Comparison of ENCODE assay signal across 8 mouse cellular contexts in the genomic region with DNA sequence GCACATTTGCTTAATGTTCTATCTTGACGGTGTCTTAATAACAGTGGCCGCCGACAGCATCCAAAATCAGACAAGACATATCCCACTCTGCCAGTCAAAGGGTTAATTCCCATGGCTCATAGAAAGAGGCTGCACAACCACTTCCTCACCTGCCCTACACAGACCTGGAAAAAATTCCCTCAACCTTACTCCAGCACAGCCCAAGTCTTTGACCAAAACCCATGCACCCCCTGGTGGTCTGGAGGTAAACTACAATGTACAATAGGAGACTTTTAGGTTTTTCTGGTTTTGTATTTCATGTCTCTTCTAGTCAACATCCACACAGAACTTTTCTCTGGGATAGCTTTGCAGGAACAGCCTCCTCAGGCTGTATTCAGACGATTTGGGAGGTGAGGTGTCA. TPM values are rescaled to one million over a fixed set of nuclear protein-coding genes. Genes with fewer than 3 reads are reported as not detected.
DNase-seq lines count a peak whose midpoint lies in the region; ATAC-seq and TF ChIP-seq lines count a peak whose summit lies in the region.

No protein-coding gene starts in this region.

- ATAC-seq in forebrain, embryonic 13.5 days = 0 out of 2 replicates have a peak, but pooled peaks have one; percentile 48
- no peak for ATAC-seq in forebrain, embryonic 12.5 days (ENCODE audit: low FRiP score)
- ATAC-seq in CD4-positive, CD25-positive, alpha-beta regulatory T cell, adult 4 months = peak; percentile 91
- 0 out of 2 replicates have a peak, but pooled peaks have one; percentile 59 for ATAC-seq in kidney, postnatal 0 days (replicated peaks; ENCODE audit: low FRiP score, low read depth)
- ATAC-seq in megakaryocyte-erythroid progenitor cell, adult 5-6 weeks (replicated peaks; ENCODE audit: low FRiP score, low TSS enrichment, poor library complexity, severe bottlenecking) = peak; percentile 76

- intact Hi-C loops in gastrocnemius, adult 2 months (cut with DNase I) = loop anchor here (1.0 to 5.0 kb wide), 2 partner anchors 93 to 113 kb away; no protein-coding TSS in a partner anchor

- peak; percentile 83 for TF ChIP-seq CTCF in gastrocnemius, adult 2 months (IDR thresholded peaks at IDR 0.05)
- peak; percentile 81 for TF ChIP-seq CTCF in kidney, postnatal 0 days (IDR thresholded peaks at IDR 0.05; ENCODE audit: low read depth)

- WGBS in forebrain, embryonic 13.5 days = 84% methylated on average over 4 of the region's 4 CpGs
- 77% methylated on average over 4 of the region's 4 CpGs for WGBS in forebrain, embryonic 12.5 days
- 75% methylated on average over 4 of the region's 4 CpGs for WGBS in kidney, postnatal 0 days

- H3K27me3 ChIP-seq in forebrain, embryonic 13.5 days = no peaks in the 10 kb centered on the region
- H3K27me3 ChIP-seq in forebrain, embryonic 12.5 days = no peaks in the 10 kb centered on the region
- no peaks in the 10 kb centered on the region for H3K27me3 ChIP-seq in kidney, postnatal 0 days (ENCODE audit: insufficient read depth, low read length)
- H3K27me3 ChIP-seq in splenic B cell, adult 2 months (ENCODE audit: control insufficient read depth, insufficient read depth, low read length, poor library complexity, severe bottlenecking) = no peaks in the 10 kb centered on the region

- H3K9ac ChIP-seq in forebrain, embryonic 13.5 days = no peak overlapping the region
- H3K9ac ChIP-seq in forebrain, embryonic 12.5 days = no peak overlapping the region
- H3K9ac ChIP-seq in kidney, postnatal 0 days (ENCODE audit: low read depth, low read length) = no peak overlapping the region

- no peaks in the 10 kb centered on the region for H3K4me1 ChIP-seq in forebrain, embryonic 13.5 days
- no peaks in the 10 kb centered on the region for H3K4me1 ChIP-seq in forebrain, embryonic 12.5 days
- H3K4me1 ChIP-seq in kidney, postnatal 0 days (replicated peaks; ENCODE audit: insufficient read depth, low read length) = no peaks in the 10 kb centered on the region

- DNase-seq in c-Kit-negative CD71-positive TER-119-positive erythroid progenitor cells, embryonic 14.5 days (ENCODE audit: low read depth, low spot score) = peak; percentile 13
- peak; percentile 55 for DNase-seq in gastrocnemius, adult 2 months
- peak; percentile 75 for DNase-seq in kidney, postnatal 0 days (ENCODE audit: low spot score)
- peak; percentile 70 for DNase-seq in splenic B cell, adult 2 months (ENCODE audit: low read depth, low spot score)

- no peaks in the 10 kb centered on the region for H3K9me3 ChIP-seq in forebrain, embryonic 13.5 days (replicated peaks)
- no peaks in the 10 kb centered on the region for H3K9me3 ChIP-seq in forebrain, embryonic 12.5 days
- H3K9me3 ChIP-seq in kidney, postnatal 0 days (replicated peaks; ENCODE audit: low read length) = no peaks in the 10 kb centered on the region

- H3K27ac ChIP-seq in forebrain, embryonic 13.5 days = no peak overlapping the region
- H3K27ac ChIP-seq in forebrain, embryonic 12.5 days = no peak overlapping the region
- no peak overlapping the region for H3K27ac ChIP-seq in gastrocnemius, adult 2 months
- H3K27ac ChIP-seq in kidney, postnatal 0 days = no peak overlapping the region

- no peak overlapping the region for H3K4me2 ChIP-seq in forebrain, embryonic 13.5 days
- H3K4me2 ChIP-seq in forebrain, embryonic 12.5 days = no peak overlapping the region
- H3K4me2 ChIP-seq in kidney, postnatal 0 days (ENCODE audit: low read length) = no peak overlapping the region

- no peaks in the 10 kb centered on the region for H3K36me3 ChIP-seq in forebrain, embryonic 13.5 days (ENCODE audit: poor library complexity, severe bottlenecking)
- no peaks in the 10 kb centered on the region for H3K36me3 ChIP-seq in forebrain, embryonic 12.5 days (replicated peaks)
- H3K36me3 ChIP-seq in kidney, postnatal 0 days (ENCODE audit: insufficient read depth, low read length) = no peaks in the 10 kb centered on the region
- no peaks in the 10 kb centered on the region for H3K36me3 ChIP-seq in splenic B cell, adult 2 months (ENCODE audit: control insufficient read depth, insufficient read depth, low read length, poor library complexity, severe bottlenecking)

- no peak overlapping the region for H3K4me3 ChIP-seq in forebrain, embryonic 13.5 days
- no peak overlapping the region for H3K4me3 ChIP-seq in forebrain, embryonic 12.5 days (replicated peaks)
- H3K4me3 ChIP-seq in gastrocnemius, adult 2 months = no peak overlapping the region; the same call in 1 of the 2 replicates
- H3K4me3 ChIP-seq in kidney, postnatal 0 days (replicated peaks; ENCODE audit: low read depth, low read length) = no peak overlapping the region

RNA-seq across cellular contexts. Expression of gene Zfr, which starts 32.8 kb away (rescaled TPM):
- 119 and 133 TPM in 2 replicates for polyA plus RNA-seq in forebrain, embryonic 13.5 days (2015; fragmentation: Nextera tagmentation; extraction: Ambion mirVana)
- 117 and 131 TPM in 2 replicates for polyA plus RNA-seq in forebrain, embryonic 12.5 days (2016; fragmentation: Nextera tagmentation; extraction: Ambion mirVana)
- 100 to 1,000 TPM; 189 to 227 TPM for polyA plus RNA-seq in CD4-positive, CD25-positive, alpha-beta regulatory T cell, adult 4 months (2017; shearing (Covaris generic))
- 10 to 100 TPM; 68.3 to 69.8 TPM for total RNA-seq in gastrocnemius, adult 2 months (2021)
- 72.0 and 77.3 TPM in 2 replicates for polyA plus RNA-seq in kidney, postnatal 0 days (2015; fragmentation: Nextera tagmentation; extraction: Ambion mirVana)
- total RNA-seq in megakaryocyte-erythroid progenitor cell, adult 5-6 weeks (2014; fragmentation: Nextera tagmentation) = 100 and 123 TPM in 2 replicates
- total RNA-seq in megakaryocyte-erythroid progenitor cell, adult 5-6 weeks (2017) = 61.9 and 71.9 TPM in 2 replicates

Comparison
In these comparisons a context has a peak if more than half of its experiments do, and no peak if none do; other contexts are left out.
1. DNase-seq: peak in every context shown above with its lines; median percentile 75 in kidney, postnatal 0 days; 70 in splenic B cell, adult 2 months; 55 in gastrocnemius, adult 2 months; 13 in c-Kit-negative CD71-positive TER-119-positive erythroid progenitor cells, embryonic 14.5 days.